Mouse (Mus musculus) B cell, adult 2 months (primary cell): Measurements from ENCODE around the gene Cdkn1b.

Source experiments
- DNase-seq, 2 experiments: peaks; one replicate each; pipeline ENCODE4 v3.0.0; 2022

Gene Cdkn1b

DNA sequence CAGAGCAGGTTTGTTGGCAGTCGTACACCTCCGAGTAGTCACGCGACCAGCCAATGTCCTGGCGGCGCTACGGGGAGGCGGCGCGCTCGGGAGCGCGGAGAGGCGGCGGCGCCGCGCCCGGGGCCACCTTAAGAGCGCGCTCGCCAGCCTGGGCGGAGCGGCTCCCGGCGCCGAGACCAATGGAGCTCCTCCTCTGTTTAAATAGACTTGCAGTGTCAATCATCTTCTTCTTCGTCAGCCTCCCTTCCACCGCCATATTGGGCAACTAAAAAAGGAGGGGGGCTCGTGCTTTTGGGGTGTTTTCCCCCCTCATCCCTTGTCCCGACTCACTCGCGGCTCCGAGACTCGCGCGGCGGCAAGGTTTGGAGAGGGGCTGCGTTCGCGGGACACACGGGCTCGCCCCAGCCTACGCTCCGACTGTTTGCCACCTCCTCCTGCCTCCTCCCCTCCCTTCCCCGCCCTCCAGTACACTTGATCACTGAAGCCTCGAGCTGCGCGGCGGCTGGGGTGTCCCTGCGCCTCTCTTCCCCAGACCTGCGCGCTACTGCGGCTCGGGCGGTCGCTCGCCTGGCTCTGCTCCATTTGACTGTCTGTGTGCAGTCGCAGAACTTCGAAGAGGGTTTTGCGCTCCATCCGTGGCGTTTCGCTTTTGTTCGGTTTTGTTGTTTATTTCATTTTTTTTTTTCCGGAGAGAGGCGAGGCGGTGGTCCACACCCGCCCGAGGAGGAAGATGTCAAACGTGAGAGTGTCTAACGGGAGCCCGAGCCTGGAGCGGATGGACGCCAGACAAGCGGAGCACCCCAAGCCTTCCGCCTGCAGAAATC is at the start of gene Cdkn1b:
Cdkn1b (plus strand) TSS at position 212 of the 824 bp plus-strand sequence.
- peak; percentile 86 to 88 for DNase-seq

- DNase-seq: no peak
These were observed 49.3 kb upstream of the Cdkn1b start for GRCm38 (mm10) chr6:134870887-134871286.

DNA sequence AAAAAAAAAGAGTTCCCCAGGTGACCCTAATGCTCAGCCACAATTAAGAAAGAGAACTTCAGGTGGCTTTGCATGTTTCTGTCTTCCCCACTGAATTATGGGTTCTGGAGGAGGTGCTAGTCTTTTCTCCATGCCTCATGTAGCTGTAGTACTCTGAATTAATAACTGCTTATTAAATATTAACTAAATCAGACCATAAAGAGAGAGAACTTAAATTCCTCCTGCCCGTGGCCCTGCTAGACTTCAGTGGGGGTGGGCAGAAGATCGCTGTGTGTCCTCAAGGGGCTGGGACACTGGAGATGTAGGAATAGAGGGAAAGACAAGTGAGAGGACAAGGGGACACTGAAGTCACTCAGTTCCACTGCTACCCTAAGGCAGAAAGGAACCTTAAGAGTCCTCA is 48.0 kb upstream of the Cdkn1b start:
- no peak for DNase-seq

DNA sequence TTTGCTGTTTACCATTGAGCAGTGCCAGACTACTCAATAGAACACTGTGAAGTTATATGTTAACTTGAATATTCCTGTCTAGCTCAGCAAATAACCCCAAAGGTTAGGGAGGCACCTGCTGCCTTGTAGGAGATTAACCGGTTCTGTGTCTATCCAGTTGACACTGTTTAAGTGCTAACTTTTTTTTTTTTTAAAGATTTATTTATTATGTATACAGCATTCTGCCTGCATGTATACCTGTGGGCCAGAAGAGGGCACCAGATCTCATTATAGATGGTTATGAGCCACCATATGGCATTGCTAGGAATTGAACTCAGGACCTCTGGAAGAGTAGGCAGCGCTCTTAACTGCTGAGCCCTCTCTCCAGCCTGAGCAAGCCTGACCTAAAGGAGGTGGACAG is 47.2 kb upstream of the Cdkn1b start:
- DNase-seq: peak; percentile 52 to 54

GRCm38 (mm10) chr6:134876795-134877194 is 43.4 kb upstream of the Cdkn1b start:
- DNase-seq: peak; percentile 24 to 39

- DNase-seq: no peak
These were observed 42.9 kb upstream of the Cdkn1b start for GRCm38 (mm10) chr6:134877276-134877675.

DNA sequence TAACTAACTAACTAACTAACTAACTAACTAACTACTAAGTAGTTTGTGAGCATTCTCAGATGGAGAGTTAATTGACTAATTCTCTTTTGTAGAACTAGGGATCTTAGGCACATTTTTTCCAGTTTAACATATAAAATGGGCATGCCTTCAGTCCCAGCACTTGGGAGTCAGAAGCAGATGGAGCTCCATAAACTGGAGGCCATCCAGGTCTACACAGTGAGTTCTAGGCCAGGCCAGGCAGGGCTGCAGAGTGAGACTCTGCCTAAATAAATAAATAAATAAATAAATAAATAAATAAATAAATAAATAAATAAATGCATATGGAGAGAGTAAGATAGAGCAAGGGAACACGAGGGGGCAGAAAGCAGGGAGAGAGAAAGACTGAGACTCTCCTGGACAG is 42.3 kb upstream of the Cdkn1b start:
- DNase-seq: no peak

DNA sequence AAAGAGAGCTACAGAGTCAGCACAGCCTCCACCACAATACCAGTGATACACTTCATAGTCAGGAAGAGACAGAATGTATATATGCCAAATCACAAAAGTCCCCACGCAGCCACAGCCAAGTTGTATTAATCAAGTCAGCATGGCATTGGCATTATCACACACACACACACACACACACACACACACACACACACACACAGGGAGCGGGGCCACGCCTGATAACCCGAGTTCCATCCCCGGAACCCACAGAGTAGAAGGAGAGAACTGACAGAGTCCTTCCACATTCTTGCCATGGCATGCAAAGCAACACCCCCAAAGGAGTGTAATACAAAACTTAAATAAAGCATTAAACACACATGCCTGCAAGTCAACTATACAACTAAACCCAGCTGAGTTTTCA is 40.6 kb upstream of the Cdkn1b start:
- no peak for DNase-seq

DNA sequence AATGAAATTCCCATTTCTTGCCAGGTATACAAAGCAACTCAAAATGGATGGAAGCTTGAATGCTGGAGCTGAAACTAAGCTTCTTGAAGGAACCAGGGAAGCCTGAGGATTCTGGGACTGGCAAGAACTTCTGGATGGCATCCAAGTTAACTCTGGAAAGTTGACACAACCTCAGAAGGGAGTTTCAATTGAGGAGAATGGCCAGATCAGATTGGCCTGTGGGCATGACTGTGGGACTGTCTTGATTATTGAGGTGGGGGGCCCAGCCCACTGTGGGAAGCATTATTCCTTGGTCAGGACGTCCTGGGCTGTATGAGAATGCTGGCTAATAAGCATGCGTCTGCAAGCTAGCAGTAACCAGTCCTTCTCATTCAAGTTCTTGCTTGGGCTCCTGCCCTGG is 40.2 kb upstream of the Cdkn1b start:
- DNase-seq: no peak

GRCm38 (mm10) chr6:134883661-134884060 is 36.5 kb upstream of the Cdkn1b start:
- DNase-seq: no peak

GRCm38 (mm10) chr6:134885515-134885914 is 34.7 kb upstream of the Cdkn1b start:
- DNase-seq: no peak

- DNase-seq: no peak
These were observed 33.7 kb upstream of the Cdkn1b start for GRCm38 (mm10) chr6:134886475-134886874.

DNA sequence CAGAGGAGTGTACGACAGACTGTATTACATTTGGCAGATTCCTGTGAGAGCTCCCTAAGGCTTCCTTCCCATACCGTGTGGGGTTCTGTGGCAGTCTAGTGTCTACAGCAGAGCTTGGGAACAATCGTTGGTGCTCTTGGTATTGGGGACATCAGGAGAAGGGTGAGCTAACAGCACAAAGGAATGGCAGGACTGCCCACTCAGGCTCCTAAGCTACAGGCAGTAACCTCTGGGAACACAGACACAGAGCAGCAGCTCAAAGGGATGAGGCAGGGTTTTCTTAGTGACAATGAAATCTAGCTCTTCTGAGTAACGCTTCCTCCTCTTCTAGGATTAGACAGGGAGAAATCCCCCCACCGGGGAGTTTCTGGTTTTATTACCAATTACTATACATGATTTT is 33.2 kb upstream of the Cdkn1b start:
- no peak for DNase-seq

- DNase-seq: no peak
These were observed 32.3 kb upstream of the Cdkn1b start for GRCm38 (mm10) chr6:134887711-134888449.

GRCm38 (mm10) chr6:134888563-134889017 is 31.6 kb upstream of the Cdkn1b start:
- DNase-seq: no peak

- no peak for DNase-seq
These were observed 30.4 kb upstream of the Cdkn1b start for GRCm38 (mm10) chr6:134889763-134890162.

DNA sequence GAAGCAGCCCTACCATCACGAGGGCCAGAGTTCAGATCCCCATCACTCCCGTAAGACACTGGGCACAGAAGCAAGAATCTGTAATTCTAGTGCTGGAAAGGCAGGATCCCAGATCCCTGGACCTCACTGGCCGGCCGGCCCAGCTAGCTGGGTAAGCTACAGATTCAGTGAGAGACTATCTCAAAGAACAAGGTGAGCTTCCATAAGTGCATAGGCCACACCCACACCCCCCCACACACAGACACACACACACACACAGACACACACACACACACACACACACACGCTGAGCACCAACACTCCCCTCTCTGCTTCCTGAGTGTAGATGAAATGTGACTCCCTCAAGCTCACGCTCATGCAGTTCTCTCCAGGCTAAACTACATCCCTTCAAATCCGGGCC is 29.8 kb upstream of the Cdkn1b start:
- DNase-seq: no peak

DNA sequence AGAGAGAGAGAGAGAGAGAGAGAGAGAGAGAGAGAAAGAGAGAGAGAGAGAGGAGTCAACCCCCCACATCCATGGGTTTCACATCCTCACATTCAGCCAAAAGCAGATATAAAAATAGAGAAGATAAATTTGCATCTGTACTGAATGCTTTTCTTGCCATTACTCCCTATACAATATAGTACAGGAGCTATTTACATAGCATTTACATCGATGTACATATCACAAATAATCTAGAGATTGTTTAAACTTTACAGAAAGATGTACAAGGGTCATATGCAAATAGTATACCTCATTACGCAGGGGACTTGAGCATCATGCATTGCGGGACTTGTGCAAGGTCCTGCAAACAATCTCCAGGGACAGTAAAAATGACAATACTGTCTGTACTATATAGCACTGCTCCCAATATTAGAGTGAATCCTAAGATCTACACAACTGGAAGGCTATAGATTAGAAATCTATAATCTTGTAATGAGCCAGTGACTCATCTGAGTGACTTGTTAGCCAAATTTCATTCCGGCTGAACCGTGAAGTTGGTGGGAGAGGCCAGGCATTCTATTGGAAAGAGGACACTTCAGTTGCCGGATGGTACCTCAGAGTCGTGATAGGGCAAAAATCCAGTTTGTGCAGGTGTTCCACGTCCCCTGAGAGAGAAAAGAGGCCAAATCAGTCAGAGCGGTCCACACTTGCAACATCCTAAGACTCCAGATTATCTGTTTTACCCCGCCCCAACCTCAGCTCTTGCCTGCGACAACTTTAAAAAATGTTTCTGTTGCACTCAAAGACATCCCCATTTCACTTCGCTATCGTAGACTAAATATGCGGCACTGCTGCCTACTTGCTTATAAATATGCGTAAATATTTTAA is 23.4 kb upstream of the Cdkn1b start:
- peak; percentile 21 to 27 for DNase-seq

DNA sequence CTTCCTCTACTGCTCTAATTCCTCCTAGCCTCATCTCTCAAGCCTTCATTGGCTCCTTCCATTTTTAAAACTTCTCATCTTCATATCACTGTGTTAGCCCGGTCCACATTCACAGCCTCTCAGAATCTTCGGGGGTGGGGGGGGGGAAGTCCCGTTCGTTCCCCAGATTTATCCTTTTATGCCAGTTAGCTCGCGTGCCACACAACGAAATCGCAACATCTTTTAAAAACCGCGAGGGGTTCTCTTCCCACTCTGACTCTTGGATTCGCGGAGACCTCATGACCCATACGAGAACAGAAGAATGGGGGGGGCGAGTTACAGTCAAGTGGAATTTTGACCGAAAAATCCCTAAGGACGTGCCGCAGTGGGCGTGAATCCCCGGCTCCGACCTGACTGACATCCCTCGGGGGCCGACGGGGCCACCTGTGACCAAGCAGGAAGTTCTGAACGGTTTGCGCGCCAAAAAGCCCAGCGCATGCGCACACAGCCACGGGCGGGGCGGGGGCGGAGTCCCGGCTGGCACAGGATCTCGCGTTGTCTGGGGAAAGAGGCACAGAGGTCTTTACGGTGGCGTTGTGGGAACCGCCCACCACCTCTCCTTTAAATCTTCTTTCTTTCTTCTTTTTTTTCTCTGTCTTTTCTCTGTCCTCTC is 22.6 kb upstream of the Cdkn1b start:
- peak; percentile 99 for DNase-seq

- DNase-seq: no peak
These were observed 21.9 kb upstream of the Cdkn1b start, which contains the start of gene Gpr19 for GRCm38 (mm10) chr6:134898095-134898965. Gene Gpr19, minus strand, starts transcription at chr6:134898578.

- no peak for DNase-seq
These were observed 16.8 kb upstream of the Cdkn1b start for GRCm38 (mm10) chr6:134903368-134903767.
